Mouse (Mus musculus) forebrain, embryonic 12.5 days (tissue): ENCODE data around the gene Robo3. TPM values are rescaled to one million over a fixed set of nuclear protein-coding genes. Genes with fewer than 3 reads are reported as not detected.

ENCODE experiments used
- ATAC-seq: fragments of 200-750 bp; cut with Nextera tagmentation; 2 replicates; pipeline ENCODE4 v1.8.0; 2017; ENCODE audit warnings: moderate TSS enrichment; ENCODE audit not compliant: low FRiP score
- H3K27ac ChIP-seq: fragments of 300-500 bp; sonication (generic); 2 replicates; pipeline ENCODE4 v1.5.1; 2016; ENCODE audit warnings: mild to moderate bottlenecking
- H3K27me3 ChIP-seq: fragments of 300-500 bp; sonication (generic); 2 replicates; pipeline ENCODE4 v1.6.1; 2016; ENCODE audit warnings: mild to moderate bottlenecking
- H3K36me3 ChIP-seq: fragments of 300-500 bp; sonication (generic); replicated peaks from 2 replicates; pipeline ENCODE4 v1.6.1; 2016; ENCODE audit warnings: mild to moderate bottlenecking
- H3K4me1 ChIP-seq: fragments of 300-500 bp; sonication (generic); 2 replicates; pipeline ENCODE4 v1.6.1; 2016
- H3K4me2 ChIP-seq: fragments of 300-500 bp; sonication (generic); 2 replicates; pipeline ENCODE4 v1.6.1; 2016; ENCODE audit warnings: mild to moderate bottlenecking, moderate library complexity
- H3K4me3 ChIP-seq: fragments of 300-500 bp; sonication (generic); replicated peaks from 2 replicates; pipeline ENCODE4 v1.5.1; 2016; ENCODE audit warnings: mild to moderate bottlenecking
- H3K9ac ChIP-seq: fragments of 300-500 bp; sonication (generic); 2 replicates; pipeline ENCODE4 v1.6.1; 2016; ENCODE audit warnings: mild to moderate bottlenecking
- H3K9me3 ChIP-seq: fragments of 300-500 bp; sonication (generic); 2 replicates; pipeline ENCODE4 v1.6.1; 2016
- WGBS: fragments of 180-500 bp; shearing (Covaris S2); methylation state at CpG from one replicate; pipeline ENCODE4 v1.1.7; 2016; 5-methylcytosine and 5-hydroxymethylcytosine counted together
- polyA plus RNA-seq: library from polyadenylated mRNA; unstranded; fragments of >200 nt; fragmentation: Nextera tagmentation; extraction: Ambion mirVana; gene quantifications from 2 replicates; pipeline ENCODE4 v1.2.1, GENCODE M21; 2016

The Robo3 gene
- polyA plus RNA-seq, 1 experiment from 2014 or later, result 24.1 TPM

DNA sequence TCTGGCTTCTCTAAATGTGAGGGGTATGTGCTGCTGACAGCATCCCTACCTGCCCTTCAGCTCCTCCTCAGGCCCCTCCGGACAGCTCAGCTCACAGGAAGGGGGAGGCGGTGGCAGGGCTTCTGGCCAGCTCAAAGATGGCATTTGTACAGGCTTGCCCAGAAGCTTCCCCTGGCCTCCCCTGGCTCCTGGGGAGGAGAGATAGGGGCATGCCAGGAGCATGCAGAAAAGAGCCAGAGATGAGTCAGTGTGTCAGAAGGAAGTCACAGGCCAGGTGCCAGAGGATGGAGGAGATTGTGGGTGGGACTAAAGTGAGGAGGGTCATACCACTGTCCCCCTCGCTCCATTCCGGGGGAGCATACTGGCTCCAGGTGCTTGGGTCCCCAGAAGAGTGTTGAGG, 14.3 kb downstream of the Robo3 start:
- WGBS, result 91% methylated on average over 4 of the region's 4 CpGs
- no peak for ATAC-seq
- Histone ChIP-seq H3K9ac (no peak overlapping the region), H3K27ac (no peak overlapping the region), H3K27me3 (peaks cover 22% of the 10 kb centered on the region), H3K4me3 (no peak overlapping the region), H3K4me1 (peaks cover 11% of the 10 kb centered on the region), H3K4me2 (no peak overlapping the region), H3K36me3 (no peaks in the 10 kb centered on the region), H3K9me3 (no peaks in the 10 kb centered on the region)

DNA sequence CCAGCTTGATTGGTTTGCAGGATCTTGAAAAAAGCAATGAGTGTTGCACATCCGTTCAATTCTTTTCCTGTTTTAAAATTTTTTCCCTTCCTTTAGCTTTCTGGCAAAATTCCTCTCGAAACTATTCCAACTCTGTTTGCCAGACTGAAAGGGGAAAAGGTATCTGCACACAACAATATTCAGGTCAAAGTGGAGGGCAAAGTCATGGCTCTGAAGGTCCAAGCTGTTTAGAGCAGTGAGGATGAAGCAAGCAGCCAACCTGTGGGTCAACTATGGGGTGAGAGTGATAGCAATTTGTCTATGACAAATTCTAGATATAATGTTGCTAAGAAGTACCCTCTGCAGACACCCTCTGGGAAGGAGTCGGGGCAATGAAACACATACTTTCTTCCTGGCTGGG, 18.4 kb downstream of the Robo3 start:
- 85% methylated on average over 3 of the region's 3 CpGs for WGBS
- Histone ChIP-seq H3K9ac (no peak overlapping the region), H3K9me3 (no peaks in the 10 kb centered on the region), H3K4me3 (no peak overlapping the region), H3K36me3 (no peaks in the 10 kb centered on the region), H3K27me3 (peaks cover 7% of the 10 kb centered on the region), H3K27ac (no peak overlapping the region), H3K4me1 (no peaks in the 10 kb centered on the region), H3K4me2 (no peak overlapping the region)
- no peak for ATAC-seq

DNA sequence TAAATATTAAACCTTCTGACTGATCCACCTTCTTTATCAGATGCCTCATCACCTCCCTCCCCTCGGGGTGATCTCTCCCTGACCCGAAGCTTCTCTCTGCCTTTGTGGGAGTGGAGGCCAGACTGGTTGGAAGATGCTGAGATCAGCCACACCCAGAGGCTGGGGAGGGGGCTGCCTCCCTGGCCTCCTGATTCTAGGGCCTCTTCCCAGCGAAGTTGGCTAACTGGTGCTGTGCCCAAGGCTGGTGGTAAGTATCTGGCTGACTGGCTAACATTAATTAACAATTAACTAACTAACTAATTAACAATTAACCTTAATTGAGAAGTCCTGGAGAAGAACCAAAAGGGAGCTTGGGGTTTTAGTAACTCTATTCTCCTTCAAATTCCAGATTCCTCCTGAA, 20.1 kb downstream of the Robo3 start:
- Histone ChIP-seq H3K36me3 (no peaks in the 10 kb centered on the region), H3K27ac (no peak overlapping the region), H3K9ac (no peak overlapping the region), H3K9me3 (no peaks in the 10 kb centered on the region), H3K4me3 (no peak overlapping the region), H3K27me3 (peaks cover 6% of the 10 kb centered on the region; the same call in 1 of the 2 replicates), H3K4me2 (no peak overlapping the region), H3K4me1 (peaks cover 3% of the 10 kb centered on the region)
- ATAC-seq, result no peak
- WGBS, result 58% methylated on average over 3 of the region's 3 CpGs

DNA sequence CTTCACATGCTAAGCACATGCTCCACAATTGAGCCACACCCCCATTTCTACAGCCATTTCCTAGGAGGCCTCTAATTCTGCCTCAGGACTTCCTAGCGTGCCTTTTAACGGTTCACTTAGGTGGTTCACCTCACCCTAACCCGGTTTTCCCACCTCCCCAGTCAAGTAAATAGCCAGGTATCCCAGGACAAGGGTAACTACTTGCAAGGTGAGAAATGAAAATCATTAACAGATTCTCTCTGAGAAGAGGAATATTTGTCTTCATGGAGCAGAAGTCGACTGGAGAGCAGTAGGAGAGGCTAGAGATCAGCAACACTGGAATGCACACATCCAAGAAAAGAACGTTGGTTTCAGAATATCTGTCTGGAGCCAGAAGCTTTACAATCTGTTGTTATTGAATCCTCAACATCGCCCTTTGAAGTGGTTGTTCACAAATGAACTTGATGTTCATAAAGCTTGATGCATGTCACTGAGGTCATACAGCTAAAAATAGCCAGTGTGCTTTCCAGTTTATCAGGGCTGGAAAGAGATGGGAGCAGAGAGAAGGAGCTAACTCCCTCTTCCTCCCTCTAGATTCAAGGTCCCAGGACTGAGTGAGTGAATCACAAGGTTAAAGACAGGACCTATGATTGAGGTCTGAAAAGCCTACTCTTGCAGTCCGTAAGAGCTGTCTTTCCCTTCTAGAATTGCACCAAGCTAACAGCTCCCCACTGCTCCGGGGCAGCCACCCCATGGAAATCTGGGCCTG, 23.2 kb downstream of the Robo3 start:
- peaks cover 18% of the 10 kb centered on the region; the same call in 1 of the 2 replicates for H3K27me3 ChIP-seq
- H3K4me2 ChIP-seq, result no peak overlapping the region
- H3K36me3 ChIP-seq, result no peaks in the 10 kb centered on the region
- H3K4me1 ChIP-seq, result peaks cover 7% of the 10 kb centered on the region
- H3K9me3 ChIP-seq, result no peaks in the 10 kb centered on the region
- H3K27ac ChIP-seq, result no peak overlapping the region
- 83% methylated on average over 8 of the region's 8 CpGs for WGBS
- no peak overlapping the region for H3K4me3 ChIP-seq
- no peak for ATAC-seq
- no peak overlapping the region for H3K9ac ChIP-seq

DNA sequence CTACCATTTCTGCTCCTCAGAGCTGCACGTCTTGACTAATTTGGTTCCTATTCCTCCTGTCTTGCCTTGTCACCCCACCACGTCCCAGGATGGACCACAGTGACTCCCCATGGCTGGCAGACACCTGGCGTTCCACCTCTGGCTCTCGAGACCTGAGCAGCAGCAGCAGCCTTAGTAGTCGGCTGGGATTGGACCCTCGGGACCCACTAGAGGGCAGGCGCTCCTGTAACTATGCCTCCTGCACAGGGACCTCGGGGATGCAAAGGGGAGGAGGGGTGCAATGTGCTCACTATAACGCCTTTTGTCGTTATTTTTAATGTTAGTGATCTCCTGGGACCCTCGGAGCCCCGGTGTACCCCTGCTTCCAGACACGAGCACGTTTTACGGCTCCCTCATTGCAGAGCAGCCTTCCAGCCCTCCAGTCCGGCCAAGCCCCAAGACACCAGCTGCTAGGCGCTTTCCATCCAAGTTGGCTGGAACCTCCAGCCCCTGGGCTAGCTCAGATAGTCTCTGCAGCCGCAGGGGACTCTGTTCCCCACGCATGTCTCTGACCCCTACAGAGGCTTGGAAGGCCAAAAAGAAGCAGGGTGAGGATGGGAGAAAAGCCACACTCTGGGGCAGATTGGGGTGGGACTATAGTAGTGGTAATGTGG, 25.1 kb downstream of the Robo3 start:
- WGBS, result 11% methylated on average over 19 of the region's 19 CpGs
- ATAC-seq, result 0 out of 2 replicates have a peak, but pooled peaks have one; percentile 55
- H3K27ac ChIP-seq, result no peak overlapping the region
- H3K4me3 ChIP-seq, result peak overlapping the region; percentile 19; the same call in 1 of the 2 replicates
- no peaks in the 10 kb centered on the region for H3K36me3 ChIP-seq
- peaks cover 18% of the 10 kb centered on the region; the same call in 1 of the 2 replicates for H3K27me3 ChIP-seq
- peak overlapping the region; percentile 39 for H3K4me2 ChIP-seq
- peaks cover 7% of the 10 kb centered on the region for H3K4me1 ChIP-seq
- H3K9me3 ChIP-seq, result no peaks in the 10 kb centered on the region
- H3K9ac ChIP-seq, result no peak overlapping the region

DNA sequence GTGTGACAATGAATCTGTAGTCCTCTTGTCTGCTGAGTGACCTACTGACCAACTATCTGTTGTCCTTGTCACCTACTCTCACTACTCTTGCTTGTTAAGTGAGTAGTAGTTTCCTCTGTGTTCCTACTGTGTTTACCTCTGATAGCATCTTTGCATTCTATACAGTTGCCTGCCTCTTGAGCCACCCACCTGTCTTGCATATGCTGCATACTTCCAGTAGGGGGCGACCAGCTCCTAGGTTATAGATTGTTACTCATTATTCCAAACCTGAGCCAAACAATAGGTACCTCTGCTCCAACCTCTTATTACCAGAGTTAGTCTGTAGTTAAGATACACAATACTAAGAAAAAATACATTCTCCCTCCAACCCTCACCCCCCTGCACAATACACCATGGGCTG, 26.7 kb downstream of the Robo3 start:
- Histone ChIP-seq H3K9me3 (no peaks in the 10 kb centered on the region), H3K9ac (no peak overlapping the region), H3K4me1 (peaks cover 7% of the 10 kb centered on the region), H3K4me3 (no peak overlapping the region), H3K27me3 (peaks cover 18% of the 10 kb centered on the region; the same call in 1 of the 2 replicates), H3K4me2 (no peak overlapping the region), H3K36me3 (no peaks in the 10 kb centered on the region), H3K27ac (no peak overlapping the region)
- 0% methylated on average over 1 of the region's 1 CpGs for WGBS
- peak; percentile 62 for ATAC-seq

DNA sequence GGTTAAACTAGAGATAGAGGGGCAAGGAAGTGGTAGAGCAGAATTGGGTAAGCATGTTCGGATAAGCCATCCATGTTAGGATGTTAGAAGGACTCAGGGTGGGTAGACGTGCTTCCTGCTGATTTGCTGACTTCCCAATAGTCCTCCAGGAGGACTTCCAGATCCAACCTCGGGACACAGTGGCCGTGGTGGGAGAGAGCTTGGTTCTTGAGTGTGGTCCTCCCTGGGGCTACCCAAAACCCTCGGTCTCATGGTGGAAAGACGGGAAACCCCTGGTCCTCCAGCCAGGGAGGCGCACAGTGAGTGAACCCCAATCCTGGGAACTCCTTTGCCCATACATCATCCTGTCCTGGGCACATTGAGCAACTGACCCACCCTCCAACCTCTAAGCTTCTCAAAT, 30.0 kb downstream of the Robo3 start:
- no peak overlapping the region for H3K27ac ChIP-seq
- H3K9ac ChIP-seq, result no peak overlapping the region
- H3K36me3 ChIP-seq, result no peaks in the 10 kb centered on the region
- H3K4me2 ChIP-seq, result no peak overlapping the region
- peaks cover 13% of the 10 kb centered on the region; the same call in 1 of the 2 replicates for H3K27me3 ChIP-seq
- no peaks in the 10 kb centered on the region for H3K9me3 ChIP-seq
- no peak overlapping the region for H3K4me3 ChIP-seq
- peaks cover 4% of the 10 kb centered on the region for H3K4me1 ChIP-seq
- no peak for ATAC-seq
- WGBS, result 87% methylated on average over 7 of the region's 7 CpGs

DNA sequence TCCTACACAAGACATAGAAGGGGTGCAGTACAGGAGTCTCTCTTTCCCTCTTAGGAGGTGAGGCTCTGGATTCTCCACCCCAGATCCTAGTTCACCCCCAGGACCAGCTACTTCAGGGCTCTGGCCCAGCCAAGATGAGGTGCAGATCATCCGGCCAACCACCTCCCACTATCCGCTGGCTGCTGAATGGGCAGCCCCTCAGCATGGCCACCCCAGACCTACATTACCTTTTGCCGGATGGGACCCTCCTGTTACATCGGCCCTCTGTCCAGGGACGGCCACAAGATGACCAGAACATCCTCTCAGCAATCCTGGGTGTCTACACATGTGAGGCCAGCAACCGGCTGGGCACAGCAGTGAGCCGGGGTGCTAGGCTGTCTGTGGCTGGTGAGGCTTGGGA, 30.5 kb downstream of the Robo3 start:
- no peak for ATAC-seq
- Histone ChIP-seq H3K9me3 (no peaks in the 10 kb centered on the region), H3K4me3 (no peak overlapping the region), H3K9ac (no peak overlapping the region), H3K27ac (no peak overlapping the region), H3K36me3 (no peaks in the 10 kb centered on the region), H3K4me1 (no peaks in the 10 kb centered on the region), H3K27me3 (peaks cover 8% of the 10 kb centered on the region; the same call in 1 of the 2 replicates), H3K4me2 (no peak overlapping the region)
- 95% methylated on average over 7 of the region's 7 CpGs for WGBS

DNA sequence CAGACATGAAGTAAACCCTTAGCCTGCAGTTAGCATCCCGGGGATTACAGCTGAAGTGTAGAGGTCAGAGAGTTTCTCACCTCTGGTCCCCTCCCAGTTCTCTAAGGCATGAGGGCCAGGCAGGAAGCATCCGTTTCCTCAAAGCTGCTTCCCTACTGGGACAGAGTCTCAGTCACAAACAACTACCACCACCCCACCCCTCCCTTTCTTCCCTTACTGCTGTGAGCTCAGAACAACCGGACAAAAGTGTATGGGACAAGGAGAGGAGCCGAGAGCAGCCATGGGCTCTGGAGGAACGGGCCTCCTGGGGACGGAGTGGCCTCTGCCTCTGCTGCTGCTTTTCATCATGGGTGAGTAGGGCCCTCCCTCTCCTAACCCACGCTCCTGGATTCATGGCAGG, 31.2 kb downstream of the Robo3 start, which contains the start of gene Robo4:
Gene Robo4, plus strand, starts transcription at position 96 of the 400 bp plus-strand sequence.
- no peak for ATAC-seq
- no peak within 1 kb of the TSS for H3K4me3 ChIP-seq
- H3K4me1 ChIP-seq, result no peaks in the 10 kb centered on the region
- no peaks in the 10 kb centered on the region for H3K9me3 ChIP-seq
- no peak within 1 kb of the TSS for H3K4me2 ChIP-seq
- peaks cover 2% of the 10 kb centered on the region; the same call in 1 of the 2 replicates for H3K27me3 ChIP-seq
- H3K9ac ChIP-seq, result 0 out of 2 replicates have a peak within 1 kb of the TSS, but pooled peaks have one; percentile 12
- H3K27ac ChIP-seq, result no peak within 1 kb of the TSS
- 14% methylated on average over 7 of the region's 7 CpGs for WGBS
- H3K36me3 ChIP-seq, result no peaks in the 10 kb centered on the region

DNA sequence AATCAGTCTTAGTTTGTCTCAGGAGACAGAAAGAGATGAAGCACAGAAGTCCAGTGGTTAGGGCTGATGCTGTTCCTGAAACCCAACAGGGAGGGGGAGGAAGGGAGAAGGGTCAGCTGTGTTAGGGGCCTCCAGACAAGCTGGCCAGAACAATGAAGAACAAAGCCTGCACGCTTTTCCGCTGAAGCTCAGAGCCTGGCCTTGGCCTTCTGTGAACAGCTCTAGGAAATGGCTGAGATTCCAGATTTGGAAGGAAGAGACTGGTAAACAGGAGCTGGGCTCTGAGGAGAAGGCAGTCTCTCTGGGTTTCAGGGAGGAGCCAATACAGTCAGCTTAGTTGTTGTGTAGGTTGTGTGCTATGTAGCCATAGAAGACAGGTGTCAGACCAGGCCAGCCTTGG, 32.5 kb downstream of the Robo3 start:
- Histone ChIP-seq H3K27me3 (no peaks in the 10 kb centered on the region), H3K4me3 (no peak overlapping the region), H3K27ac (no peak overlapping the region), H3K9ac (no peak overlapping the region), H3K4me2 (no peak overlapping the region), H3K36me3 (no peaks in the 10 kb centered on the region), H3K4me1 (no peaks in the 10 kb centered on the region), H3K9me3 (no peaks in the 10 kb centered on the region)
- 65% methylated on average over 2 of the region's 2 CpGs for WGBS
- ATAC-seq, result no peak

DNA sequence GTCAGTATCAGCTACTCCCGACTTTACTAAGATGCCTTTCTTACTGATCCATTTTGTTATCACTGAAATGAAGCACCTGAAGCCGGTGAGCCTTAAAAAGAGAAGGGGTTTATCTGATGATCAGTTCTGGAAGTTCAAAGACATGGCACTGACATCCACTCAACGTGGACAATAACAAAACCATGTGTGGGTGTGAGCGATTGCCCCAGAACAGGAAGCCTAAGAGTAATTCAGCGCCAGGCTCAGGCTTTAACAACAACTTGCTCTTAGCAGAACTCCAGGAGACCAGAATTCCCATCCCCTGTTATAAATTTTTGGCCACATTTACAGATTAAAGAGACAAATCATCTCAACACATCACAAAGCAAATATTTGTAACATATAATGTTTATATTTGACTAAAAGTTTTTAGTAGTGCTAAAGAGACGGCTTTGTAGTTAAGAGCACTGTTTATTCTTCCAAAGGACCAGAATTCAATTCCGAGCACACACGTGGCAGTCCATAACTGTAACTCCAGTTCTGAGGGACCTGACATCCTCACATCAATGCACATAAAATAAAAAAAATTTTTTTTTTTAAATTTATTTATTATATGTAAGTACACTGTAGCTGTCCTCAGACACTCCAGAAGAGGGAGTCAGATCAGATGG, 39.4 kb downstream of the Robo3 start:
- no peak for ATAC-seq
- H3K27ac ChIP-seq, result no peak overlapping the region

DNA sequence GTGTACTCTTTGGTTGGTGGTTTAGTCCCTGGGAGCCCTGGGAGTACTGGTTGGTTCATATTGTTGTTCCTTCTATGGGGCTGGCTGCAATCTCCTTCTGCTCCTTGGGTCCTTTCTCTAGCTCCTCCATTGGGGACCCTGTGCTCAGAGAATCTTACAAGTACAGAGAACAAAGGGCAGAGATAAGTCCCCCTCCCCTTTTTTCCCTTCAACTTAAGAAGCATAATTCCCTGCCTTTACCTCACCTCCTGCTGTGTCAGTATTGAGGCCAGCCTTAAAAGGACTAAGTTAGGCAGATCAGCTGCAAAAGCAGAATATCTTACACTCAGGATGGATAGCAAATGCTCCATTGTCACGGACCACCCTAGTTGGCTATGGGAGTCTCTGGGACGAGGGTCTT, 41.0 kb downstream of the Robo3 start:
- no peak overlapping the region for H3K27ac ChIP-seq
- ATAC-seq, result no peak
- H3K27me3 ChIP-seq, result no peaks in the 10 kb centered on the region
- H3K4me3 ChIP-seq, result no peak overlapping the region
- no peaks in the 10 kb centered on the region for H3K4me1 ChIP-seq
- no peaks in the 10 kb centered on the region for H3K9me3 ChIP-seq
- no peaks in the 10 kb centered on the region for H3K36me3 ChIP-seq
- no peak overlapping the region for H3K4me2 ChIP-seq
- H3K9ac ChIP-seq, result no peak overlapping the region
- WGBS, result 50% methylated on average over 2 of the region's 2 CpGs

More for the DNA sequence above, 39.4 kb downstream of the Robo3 start:
- Histone ChIP-seq H3K9me3 (no peaks in the 10 kb centered on the region), H3K4me3 (no peak overlapping the region), H3K9ac (no peak overlapping the region), H3K4me2 (no peak overlapping the region), H3K36me3 (no peaks in the 10 kb centered on the region), H3K27me3 (no peaks in the 10 kb centered on the region), H3K4me1 (no peaks in the 10 kb centered on the region)
- 85% methylated on average over 8 of the region's 8 CpGs for WGBS
